Mouse (Mus musculus) CD4-positive, CD25-positive, alpha-beta regulatory T cell (primary cell): Measurements from ENCODE around the gene Vipr2. TPM values are rescaled to one million over a fixed set of nuclear protein-coding genes. Genes with fewer than 3 reads are reported as not detected.

Experiments used
- polyA plus RNA-seq: library from polyadenylated mRNA; unstranded; fragments of 100-300 nt; shearing (Covaris generic); gene quantifications from one replicate; pipeline ENCODE4 v1.2.1, GENCODE M21; 2017

The Vipr2 gene
- polyA plus RNA-seq, result 0.61 TPM

GRCm38 (mm10) chr12:116077074-116077854 lies at the start of gene Vipr2:
Vipr2 (plus strand) TSS chr12:116077726.

GRCm38 (mm10) chr12:116047440-116048377 lies 29.8 kb upstream of the Vipr2 start, which contains the start of gene Zfp386:
Zfp386 (plus strand) TSS chr12:116047724.

Other genes with a start within 250 kb of the Vipr2 start
- 42.2 TPM for gene Zfp386, start 30.0 kb upstream of the Vipr2 start, polyA plus RNA-seq
- 2.0 TPM for gene Wdr60, start 185.3 kb downstream of the Vipr2 start, polyA plus RNA-seq
- gene Gm11027, start 197.7 kb downstream of the Vipr2 start, polyA plus RNA-seq, result not detected
- 187 TPM for gene Esyt2, start 203.5 kb downstream of the Vipr2 start, polyA plus RNA-seq